Mouse (Mus musculus) heart, postnatal 25 days (tissue): ENCODE results near the gene Dmrt1. TPM values are rescaled to one million over a fixed set of nuclear protein-coding genes. Genes with fewer than 3 reads are reported as not detected.

Experiments used
- DNase-seq: peaks from one replicate; pipeline ENCODE4 v3.0.0; 2022; ENCODE audit warnings: low spot score
- intact Hi-C: fragments of 180-260 bp; cut with DNase I; formaldehyde crosslinking; loops from one replicate; pipeline ENCODE4 v1.15.1; 2025
- total RNA-seq, 2 experiments: library from RNA; stranded (reverse); gene quantifications; 2 replicates each; pipeline ENCODE4 v1.2.3; 2021

Dmrt1 gene
- total RNA-seq, 2 experiments from 2014 or later, result not detected

GRCm38 (mm10) chr19:25613476-25614300, 108.3 kb downstream of the Dmrt1 start:
- no peak for DNase-seq
- intact Hi-C loops, result no loop called here

GRCm38 (mm10) chr19:25615889-25616288, 110.5 kb downstream of the Dmrt1 start:
- intact Hi-C loops, result no loop called here

DNA sequence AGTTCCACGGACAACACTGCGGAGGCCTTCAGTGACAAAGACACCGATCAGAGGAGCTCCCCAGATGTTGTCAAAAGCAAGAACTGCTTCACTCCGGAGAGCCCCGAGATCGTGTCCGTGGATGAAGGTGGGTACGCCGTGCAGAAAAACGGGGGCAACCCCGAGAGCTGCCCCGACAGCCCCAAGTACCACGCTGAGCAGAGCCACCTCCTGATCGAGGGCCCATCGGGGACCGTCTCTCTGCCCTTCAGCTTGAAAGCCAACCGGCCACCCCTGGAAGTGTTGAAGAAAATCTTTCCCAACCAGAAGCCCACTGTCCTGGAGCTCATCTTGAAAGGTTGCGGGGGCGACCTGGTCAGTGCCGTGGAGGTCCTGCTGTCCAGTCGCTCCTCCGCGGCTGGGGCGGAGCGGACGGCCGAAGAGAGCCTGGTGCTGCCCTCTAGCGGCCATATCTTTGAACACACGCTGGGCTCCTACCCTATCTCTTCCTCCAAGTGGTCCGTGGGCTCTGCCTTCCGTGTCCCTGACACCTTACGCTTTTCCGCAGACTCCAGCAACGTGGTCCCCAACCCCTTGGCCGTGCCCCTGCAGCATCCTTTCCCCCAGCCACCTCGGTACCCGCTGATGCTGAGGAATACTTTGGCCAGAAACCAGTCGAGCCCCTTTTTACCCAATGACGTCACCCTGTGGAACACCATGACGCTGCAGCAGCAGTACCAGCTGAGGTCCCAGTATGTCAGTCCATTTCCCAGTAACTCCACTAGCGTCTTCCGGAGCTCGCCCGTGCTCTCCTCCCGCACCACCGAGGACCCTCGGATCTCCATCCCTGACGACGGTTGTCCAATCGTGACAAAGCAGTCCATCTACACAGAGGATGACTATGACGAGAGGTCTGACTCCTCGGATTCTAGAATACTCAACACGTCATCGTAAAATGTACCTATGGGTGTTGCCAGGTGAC, 117.2 kb downstream of the Dmrt1 start:
- DNase-seq, result no peak
- intact Hi-C loops, result loop anchor here (2.0 to 10.0 kb wide), 4 partner anchors 76 to 518 kb away; no protein-coding TSS in a partner anchor

More at GRCm38 (mm10) chr19:25615889-25616288, 110.5 kb downstream of the Dmrt1 start:
- DNase-seq, result no peak

DNA sequence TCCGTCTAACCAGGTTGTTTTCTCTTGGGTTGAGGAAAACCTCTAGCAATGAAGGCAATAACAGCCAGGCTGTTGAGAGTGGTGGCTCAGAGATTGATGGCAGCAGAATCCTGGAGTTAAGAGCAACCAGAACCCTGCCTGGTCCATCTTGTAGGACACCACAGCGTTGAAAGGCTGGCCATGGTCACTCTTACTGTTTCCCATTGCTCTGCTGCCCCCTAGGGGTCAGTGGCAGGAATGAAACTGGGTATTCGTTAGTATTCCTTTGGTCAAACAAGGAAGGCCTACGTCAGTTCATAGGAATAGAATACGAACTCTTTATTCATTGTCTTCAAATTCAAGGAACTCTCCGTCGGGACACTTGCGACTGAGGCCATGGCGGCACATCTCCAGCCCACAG, 123.1 kb downstream of the Dmrt1 start:
- no peak for DNase-seq
- intact Hi-C loops, result loop anchor here (2.0 to 10.0 kb wide), 3 partner anchors 84 to 524 kb away; no protein-coding TSS in a partner anchor

DNA sequence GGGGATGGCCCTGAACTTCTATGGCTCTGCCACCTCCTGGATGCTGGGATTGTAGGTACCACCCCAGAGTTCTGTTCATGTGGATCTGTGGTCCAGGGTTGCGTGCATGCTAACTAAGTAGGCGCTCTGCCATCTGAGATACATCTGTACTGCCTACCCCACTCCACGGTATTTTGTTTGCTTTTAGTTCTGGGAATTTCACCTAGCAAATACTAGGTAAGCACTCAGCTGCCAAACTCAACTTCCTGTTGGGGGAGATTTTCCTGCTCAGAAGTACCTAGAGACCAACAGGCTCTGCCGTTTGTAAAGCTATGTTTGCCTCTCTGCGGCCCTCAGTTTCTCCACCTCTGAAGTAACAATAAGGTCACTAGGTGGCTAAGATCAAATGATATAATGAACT, 129.7 kb downstream of the Dmrt1 start:
- no peak for DNase-seq
- intact Hi-C loops, result no loop called here

GRCm38 (mm10) chr19:25635622-25636244, 130.3 kb downstream of the Dmrt1 start:
- no peak for DNase-seq

GRCm38 (mm10) chr19:25638766-25639361, 133.4 kb downstream of the Dmrt1 start:
- no peak for DNase-seq

More at GRCm38 (mm10) chr19:25635622-25636244, 130.3 kb downstream of the Dmrt1 start:
- intact Hi-C loops, result loop anchor here (1.0 kb wide), 1 partner anchor 90 kb away; no protein-coding TSS in a partner anchor

DNA sequence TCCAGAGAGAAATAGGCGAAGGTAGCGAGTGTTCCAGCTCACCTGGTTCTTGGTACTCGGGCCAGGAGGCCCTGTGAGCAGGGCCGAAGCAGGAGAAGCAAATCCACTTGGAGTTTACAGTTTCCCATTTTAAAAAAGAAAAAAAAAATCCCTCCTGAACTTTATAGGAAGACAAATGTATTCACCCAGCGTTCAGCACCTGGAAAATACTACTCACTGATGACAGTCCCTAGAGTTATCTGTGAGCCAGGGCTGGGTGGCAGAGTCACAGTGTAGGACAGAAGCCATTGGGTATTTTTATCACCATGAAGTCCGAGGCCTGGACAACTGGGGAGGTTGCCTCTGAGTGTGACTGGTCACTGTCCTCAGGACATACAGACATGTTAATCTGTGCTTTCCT, 136.4 kb downstream of the Dmrt1 start:
- intact Hi-C loops, result no loop called here
- DNase-seq, result no peak

More at GRCm38 (mm10) chr19:25638766-25639361, 133.4 kb downstream of the Dmrt1 start:
- intact Hi-C loops, result no loop called here

DNA sequence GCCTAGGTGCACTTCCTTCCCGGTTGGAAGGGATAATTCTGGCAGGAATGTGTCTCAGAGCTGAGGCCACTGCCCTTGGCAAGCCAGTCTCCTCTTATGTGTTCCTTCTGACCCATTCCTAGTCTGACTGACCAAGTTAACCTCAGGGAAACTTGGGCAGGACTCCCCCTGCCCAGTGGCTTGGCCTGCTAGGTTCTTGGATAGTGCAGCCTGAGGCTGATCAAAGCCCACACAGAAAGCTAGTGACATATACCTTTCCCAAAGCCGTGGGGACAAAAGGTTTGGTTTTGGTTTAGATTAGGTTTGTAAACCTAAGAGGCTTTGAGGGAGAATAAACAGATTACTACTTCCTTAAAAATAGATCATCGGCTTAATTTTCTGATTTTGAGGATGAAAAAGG, 141.7 kb downstream of the Dmrt1 start:
- intact Hi-C loops, result no loop called here
- no peak for DNase-seq

- intact Hi-C loops, result no loop called here
- DNase-seq, result no peak
Measured at GRCm38 (mm10) chr19:25648701-25649100, 143.3 kb downstream of the Dmrt1 start.

GRCm38 (mm10) chr19:25650474-25650873, 145.1 kb downstream of the Dmrt1 start:
- intact Hi-C loops, result no loop called here
- DNase-seq, result no peak

DNA sequence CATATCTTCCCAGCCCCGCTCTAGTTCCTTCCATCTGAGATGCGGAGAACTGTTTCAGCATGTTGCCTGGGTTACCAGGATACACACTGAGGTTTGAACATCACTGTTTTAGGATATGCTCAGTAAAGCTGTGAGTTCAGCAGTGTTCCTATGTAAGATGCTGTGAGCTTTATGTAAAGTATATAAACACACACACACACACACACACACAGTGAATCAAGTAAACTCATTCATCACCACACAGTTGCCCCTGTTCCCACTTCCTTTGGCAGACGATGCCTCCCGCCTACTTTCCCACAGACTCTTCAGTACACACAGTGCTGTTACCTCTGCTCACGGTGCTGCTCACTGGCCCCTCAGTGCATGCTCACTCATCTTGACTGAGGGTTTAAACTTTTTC, 147.1 kb downstream of the Dmrt1 start:
- intact Hi-C loops, result no loop called here
- no peak for DNase-seq

Other genes with a start within 250 kb of the Dmrt1 start
- not detected for gene Dmrt3, start 104.7 kb downstream of the Dmrt1 start, total RNA-seq
- gene Dmrt2, start 166.8 kb downstream of the Dmrt1 start, total RNA-seq, result under 1 TPM; 0.14 to 0.18 TPM